Mouse (Mus musculus) intestine, embryonic 15.5 days (tissue): Measurements from ENCODE around the gene St6galnac6. TPM values are rescaled to one million over a fixed set of nuclear protein-coding genes. Genes with fewer than 3 reads are reported as not detected.

Experiments
- ATAC-seq: fragments of 200-750 bp; cut with Nextera tagmentation; 2 replicates; pipeline ENCODE4 v1.8.0; 2017; ENCODE audit warnings: moderate TSS enrichment, moderate library complexity
- H3K27ac ChIP-seq: fragments of 300-500 bp; sonication (generic); 2 replicates; pipeline ENCODE4 v1.5.1; 2015; ENCODE audit warnings: mild to moderate bottlenecking, inconsistent platforms
- H3K27me3 ChIP-seq: fragments of 300-500 bp; sonication (generic); replicated peaks from 2 replicates; pipeline ENCODE4 v1.6.1; 2015; ENCODE audit warnings: inconsistent platforms
- H3K36me3 ChIP-seq: fragments of 300-500 bp; sonication (generic); 2 replicates; pipeline ENCODE4 v1.6.1; 2015; ENCODE audit warnings: inconsistent platforms
- H3K4me1 ChIP-seq: fragments of 300-500 bp; sonication (generic); replicated peaks from 2 replicates; pipeline ENCODE4 v1.6.1; 2015; ENCODE audit warnings: inconsistent platforms
- H3K4me2 ChIP-seq: fragments of 300-500 bp; sonication (generic); replicated peaks from 2 replicates; pipeline ENCODE4 v1.6.1; 2015; ENCODE audit warnings: mild to moderate bottlenecking, inconsistent platforms
- H3K4me3 ChIP-seq: fragments of 300-500 bp; sonication (generic); replicated peaks from 2 replicates; pipeline ENCODE4 v1.5.1; 2015; ENCODE audit warnings: inconsistent platforms
- H3K9ac ChIP-seq: fragments of 300-500 bp; sonication (generic); 2 replicates; pipeline ENCODE4 v1.6.1; 2015; ENCODE audit warnings: inconsistent platforms
- H3K9me3 ChIP-seq: fragments of 300-500 bp; sonication (generic); 2 replicates; pipeline ENCODE4 v1.6.1; 2016; ENCODE audit warnings: inconsistent platforms
- WGBS: fragments of 180-500 bp; shearing (Covaris S2); methylation state at CpG from one replicate; pipeline ENCODE4 v1.1.7; 2015; 5-methylcytosine and 5-hydroxymethylcytosine counted together
- polyA plus RNA-seq: library from polyadenylated mRNA; unstranded; fragments of >200 nt; fragmentation: Nextera tagmentation; extraction: Ambion mirVana; gene quantifications from 2 replicates; pipeline ENCODE4 v1.2.1, GENCODE M21; 2015

Gene St6galnac6
- polyA plus RNA-seq, 1 experiment from 2014 or later, result 14.0 TPM

DNA sequence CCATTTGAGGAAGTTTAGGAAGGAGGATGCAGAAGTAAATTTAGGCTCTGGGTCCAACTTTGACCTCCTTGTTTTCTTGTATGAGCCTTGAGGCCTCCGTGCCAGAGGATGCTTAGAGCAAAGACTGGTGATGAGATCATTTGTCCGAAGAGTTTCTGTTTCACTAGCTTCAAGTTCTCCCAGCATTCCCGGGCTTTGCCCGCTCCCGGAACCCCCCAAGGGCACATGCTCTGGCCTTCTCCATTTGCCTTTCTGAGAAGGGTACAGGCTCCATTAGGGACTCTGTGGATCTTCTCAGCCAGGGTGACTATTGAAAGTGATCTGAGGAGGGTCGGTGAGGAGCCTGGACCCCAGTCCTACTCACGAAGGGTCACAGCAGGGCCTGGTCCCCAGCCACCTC lies 47.9 kb downstream of the St6galnac6 start:
- H3K4me2 ChIP-seq, result peak overlapping the region; percentile 58
- peak overlapping the region; percentile 43 for H3K4me3 ChIP-seq
- ATAC-seq, result no peak
- H3K27ac ChIP-seq, result no peak overlapping the region
- H3K27me3 ChIP-seq, result no peaks in the 10 kb centered on the region
- WGBS, result 80% methylated on average over 7 of the region's 7 CpGs
- H3K36me3 ChIP-seq, result no peaks in the 10 kb centered on the region
- peaks cover 34% of the 10 kb centered on the region for H3K4me1 ChIP-seq
- peak overlapping the region; percentile 15; the same call in 1 of the 2 replicates for H3K9ac ChIP-seq
- H3K9me3 ChIP-seq, result no peaks in the 10 kb centered on the region

DNA sequence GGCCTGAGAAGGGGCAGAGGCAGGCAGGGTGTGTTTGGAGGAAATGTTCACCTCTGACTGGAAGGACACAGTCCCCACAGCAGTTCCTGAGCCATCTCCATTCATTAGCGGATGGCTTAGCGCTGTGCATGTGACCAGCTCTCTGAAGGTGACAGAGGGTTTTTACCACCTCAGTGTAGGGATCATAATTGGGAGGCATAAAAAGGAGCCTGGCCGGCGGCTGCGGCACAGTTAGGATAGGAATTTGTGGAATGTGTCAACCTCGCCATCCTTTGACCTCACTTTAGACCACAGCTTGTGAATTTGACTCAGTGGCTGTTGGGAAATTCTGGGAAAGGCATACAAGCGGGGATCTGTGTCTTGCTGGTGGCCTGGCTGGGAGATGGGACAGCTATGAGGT lies 54.3 kb downstream of the St6galnac6 start:
- Histone ChIP-seq H3K4me1 (peaks cover 25% of the 10 kb centered on the region), H3K4me3 (no peak overlapping the region), H3K27me3 (no peaks in the 10 kb centered on the region), H3K36me3 (no peaks in the 10 kb centered on the region), H3K27ac (no peak overlapping the region), H3K4me2 (0 out of 2 replicates have a peak overlapping the region, but pooled peaks have one; percentile 22), H3K9me3 (no peaks in the 10 kb centered on the region), H3K9ac (no peak overlapping the region)
- 42% methylated on average over 7 of the region's 7 CpGs for WGBS
- ATAC-seq, result no peak

DNA sequence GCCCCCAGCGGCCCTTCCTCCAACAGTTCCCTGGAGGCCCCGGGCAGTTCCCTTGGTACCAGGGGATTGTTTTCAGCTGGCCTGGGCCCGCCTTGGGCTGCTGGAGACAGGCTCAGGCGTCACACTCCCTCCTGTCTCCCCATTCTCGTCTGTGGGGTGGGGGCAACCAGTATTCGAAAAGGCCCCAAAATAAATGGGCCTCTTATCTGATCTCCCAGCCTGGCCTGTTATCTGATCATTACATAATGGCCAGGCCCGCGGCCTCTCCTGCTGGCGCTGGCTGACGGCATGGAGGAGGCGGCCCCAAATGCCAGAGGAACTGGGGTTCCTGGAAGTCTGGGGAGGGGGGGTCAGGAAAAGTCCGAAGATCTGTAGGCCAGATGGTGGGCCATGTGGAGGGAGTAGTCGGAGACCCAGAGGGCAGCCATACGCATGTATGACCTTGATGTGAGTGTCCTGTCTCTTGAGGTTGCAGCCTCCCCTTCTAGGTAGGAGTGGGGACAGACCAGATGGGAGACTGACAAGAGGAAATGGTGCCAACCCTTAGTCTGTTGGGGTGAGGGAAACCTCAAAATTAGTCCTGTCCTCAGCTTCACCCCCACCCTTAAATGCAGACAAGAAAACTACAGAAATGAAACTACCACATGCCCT lies 55.4 kb downstream of the St6galnac6 start:
- peak overlapping the region; percentile 74 for H3K27ac ChIP-seq
- no peaks in the 10 kb centered on the region for H3K36me3 ChIP-seq
- H3K4me3 ChIP-seq, result no peak overlapping the region
- H3K4me2 ChIP-seq, result no peak overlapping the region; the same call in 1 of the 2 replicates
- no peak; the same call in 1 of the 2 replicates for ATAC-seq
- H3K27me3 ChIP-seq, result no peaks in the 10 kb centered on the region
- no peaks in the 10 kb centered on the region for H3K9me3 ChIP-seq
- 63% methylated on average over 14 of the region's 14 CpGs for WGBS
- peaks cover 25% of the 10 kb centered on the region for H3K4me1 ChIP-seq
- no peak overlapping the region for H3K9ac ChIP-seq

DNA sequence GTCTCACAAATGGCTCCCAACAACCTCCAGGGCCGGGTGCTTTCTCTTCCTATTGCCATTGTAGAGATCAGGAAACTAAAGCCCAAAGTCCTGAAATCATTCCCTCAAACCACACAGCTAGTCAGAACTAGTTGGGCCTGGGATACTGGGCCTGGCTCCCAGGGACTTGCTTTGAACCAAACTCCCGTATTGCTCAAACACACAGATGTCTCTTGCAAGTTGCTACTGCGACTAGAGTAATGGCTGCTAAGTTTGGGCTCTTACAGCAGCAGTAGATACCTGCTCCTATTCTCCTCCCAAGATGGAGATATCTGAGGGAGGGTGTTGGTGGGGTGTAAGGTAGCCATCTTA lies 55.9 kb downstream of the St6galnac6 start:
- Histone ChIP-seq H3K4me2 (no peak overlapping the region), H3K9me3 (no peaks in the 10 kb centered on the region), H3K36me3 (no peaks in the 10 kb centered on the region), H3K4me3 (no peak overlapping the region), H3K9ac (no peak overlapping the region), H3K27me3 (no peaks in the 10 kb centered on the region), H3K27ac (peak overlapping the region; percentile 74), H3K4me1 (peaks cover 25% of the 10 kb centered on the region)
- WGBS, result 77% methylated on average over 3 of the region's 3 CpGs
- ATAC-seq, result no peak

DNA sequence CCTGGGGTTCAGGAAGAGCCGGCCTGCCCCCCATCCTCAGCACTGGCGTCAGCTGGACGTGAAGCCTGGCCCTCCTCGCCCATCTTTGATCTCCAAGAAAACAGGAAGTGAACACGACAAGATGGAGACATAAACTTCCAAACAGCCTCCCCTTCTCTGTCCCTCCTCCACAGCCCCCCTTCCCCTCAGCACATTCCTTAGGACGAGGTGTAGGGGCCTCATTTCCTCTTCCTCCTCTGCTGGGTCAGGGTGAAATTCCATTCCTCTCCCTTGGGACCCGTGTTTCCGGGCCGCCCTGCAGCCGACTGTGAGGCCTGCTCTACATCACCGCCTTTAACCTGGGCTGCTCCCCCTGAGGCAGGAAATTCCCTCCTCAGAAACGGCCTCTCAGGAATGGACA lies 56.3 kb downstream of the St6galnac6 start:
- no peaks in the 10 kb centered on the region for H3K36me3 ChIP-seq
- 36% methylated on average over 12 of the region's 12 CpGs for WGBS
- no peak overlapping the region for H3K4me3 ChIP-seq
- peaks cover 26% of the 10 kb centered on the region for H3K4me1 ChIP-seq
- H3K9me3 ChIP-seq, result no peaks in the 10 kb centered on the region
- no peaks in the 10 kb centered on the region for H3K27me3 ChIP-seq
- peak; percentile 57 for ATAC-seq
- no peak overlapping the region for H3K4me2 ChIP-seq
- H3K27ac ChIP-seq, result peak overlapping the region; percentile 74
- no peak overlapping the region for H3K9ac ChIP-seq

DNA sequence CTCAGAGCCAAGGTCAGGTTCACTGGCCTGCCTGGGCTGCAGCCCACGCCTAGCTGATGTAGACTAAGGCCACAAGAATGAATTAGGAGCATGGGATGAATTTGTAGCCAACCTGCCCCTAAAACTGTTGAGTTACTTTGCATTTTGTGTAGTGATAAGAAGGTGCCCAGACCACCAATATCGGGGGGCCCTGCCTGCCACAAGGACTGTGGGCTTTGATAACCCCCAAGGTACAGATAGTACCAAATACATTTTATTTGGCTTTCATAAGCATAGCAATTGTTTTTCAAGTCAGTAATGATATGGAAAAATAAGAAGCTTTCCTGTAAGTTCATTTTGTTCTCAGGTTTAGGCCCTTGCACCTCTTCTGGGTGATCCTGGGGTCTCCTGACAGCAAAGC lies 59.4 kb downstream of the St6galnac6 start:
- no peaks in the 10 kb centered on the region for H3K9me3 ChIP-seq
- no peak overlapping the region for H3K4me3 ChIP-seq
- no peak overlapping the region for H3K9ac ChIP-seq
- H3K4me1 ChIP-seq, result peaks cover 36% of the 10 kb centered on the region
- no peak overlapping the region for H3K27ac ChIP-seq
- H3K27me3 ChIP-seq, result no peaks in the 10 kb centered on the region
- H3K36me3 ChIP-seq, result no peaks in the 10 kb centered on the region
- 90% methylated on average over 2 of the region's 2 CpGs for whole genome bisulfite sequencing
- no peak overlapping the region for H3K4me2 ChIP-seq
- no peak for ATAC-seq

DNA sequence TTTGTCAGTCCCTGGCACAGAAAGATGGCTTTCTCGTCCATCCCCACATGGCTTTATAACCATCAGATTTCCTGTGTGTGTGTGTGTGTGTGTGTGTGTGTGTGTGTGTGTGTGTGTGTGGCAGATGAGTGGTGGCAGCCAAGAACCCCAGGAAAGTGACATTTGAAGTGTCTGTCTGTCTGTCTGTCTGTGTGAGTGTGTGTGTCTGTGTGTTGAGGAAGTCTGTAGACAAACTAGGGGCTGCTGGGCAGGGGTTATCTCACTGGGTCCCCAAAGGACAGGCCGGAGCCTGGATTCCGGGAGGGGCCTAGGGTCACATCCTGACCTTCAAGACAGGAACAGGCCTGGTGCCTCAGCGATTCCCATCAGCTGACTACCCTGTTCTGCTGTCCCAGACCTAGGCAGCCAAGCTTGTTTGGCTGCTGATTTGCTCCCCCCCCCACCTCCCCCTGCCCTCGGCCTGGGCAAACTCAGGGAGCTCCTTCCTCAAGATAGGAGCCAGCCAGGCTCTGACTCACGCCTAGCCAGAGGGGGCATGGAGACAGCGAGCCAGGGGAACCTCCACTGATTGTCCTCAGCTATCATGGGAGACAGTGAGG lies 62.1 kb downstream of the St6galnac6 start:
- H3K27me3 ChIP-seq, result no peaks in the 10 kb centered on the region
- no peaks in the 10 kb centered on the region for H3K36me3 ChIP-seq
- WGBS, result 25% methylated on average over 7 of the region's 7 CpGs
- peak; percentile 57 for ATAC-seq
- H3K4me2 ChIP-seq, result no peak overlapping the region
- H3K4me1 ChIP-seq, result peaks cover 21% of the 10 kb centered on the region
- H3K9ac ChIP-seq, result no peak overlapping the region
- H3K9me3 ChIP-seq, result no peaks in the 10 kb centered on the region
- no peak overlapping the region for H3K4me3 ChIP-seq
- peak overlapping the region; percentile 48 for H3K27ac ChIP-seq

DNA sequence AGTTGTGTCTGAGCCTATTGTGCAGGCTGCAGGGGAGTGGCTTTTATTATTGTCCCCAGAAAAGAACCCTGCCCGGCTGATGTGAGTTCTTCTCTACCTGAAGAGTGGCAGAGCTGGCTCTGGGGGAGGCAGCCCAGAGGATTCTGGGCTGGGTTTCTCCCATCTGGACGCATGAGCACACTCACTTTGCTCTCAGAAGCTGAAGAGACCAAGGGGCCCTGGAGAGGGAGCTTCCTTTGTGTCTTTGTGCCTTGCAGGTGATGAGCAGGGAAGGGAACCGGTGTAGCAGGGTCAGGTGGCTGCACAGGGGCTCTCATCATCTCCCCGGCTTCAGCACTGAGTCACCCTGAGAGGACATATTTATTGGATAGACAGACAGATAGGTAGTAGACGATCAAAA lies 62.8 kb downstream of the St6galnac6 start:
- Histone ChIP-seq H3K4me1 (peaks cover 21% of the 10 kb centered on the region), H3K4me2 (no peak overlapping the region), H3K27ac (peak overlapping the region; percentile 48), H3K4me3 (no peak overlapping the region), H3K9ac (no peak overlapping the region), H3K9me3 (no peaks in the 10 kb centered on the region), H3K27me3 (no peaks in the 10 kb centered on the region), H3K36me3 (no peaks in the 10 kb centered on the region)
- 25% methylated on average over 5 of the region's 5 CpGs for WGBS
- ATAC-seq, result peak; percentile 29; the same call in 1 of the 2 replicates

DNA sequence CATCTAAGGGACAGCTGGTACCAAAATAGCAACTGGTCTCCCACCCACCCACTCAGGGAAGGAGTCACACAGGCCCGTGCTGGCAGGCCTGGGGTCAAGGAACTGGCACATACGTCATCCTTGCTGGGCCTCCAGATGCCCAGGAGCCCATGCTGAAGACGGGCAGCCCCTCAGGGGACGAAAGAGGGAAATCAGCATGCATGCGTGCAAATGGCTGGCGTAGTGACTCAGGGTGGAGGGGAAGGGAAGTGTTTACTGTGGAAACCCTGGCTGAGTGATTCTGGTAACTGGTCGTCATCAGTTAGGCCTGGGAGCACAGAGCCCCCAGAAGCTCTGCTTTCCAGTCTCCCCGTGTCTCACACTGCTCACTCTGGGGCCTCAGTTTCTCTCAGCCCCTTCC lies 65.8 kb downstream of the St6galnac6 start:
- Histone ChIP-seq H3K4me3 (no peak overlapping the region), H3K9me3 (no peaks in the 10 kb centered on the region), H3K9ac (no peak overlapping the region), H3K4me1 (peaks cover 24% of the 10 kb centered on the region), H3K27ac (no peak overlapping the region), H3K4me2 (no peak overlapping the region), H3K27me3 (no peaks in the 10 kb centered on the region), H3K36me3 (0 out of 2 replicates have a peak, but pooled peaks cover 3% of the 10 kb centered on the region)
- 77% methylated on average over 8 of the region's 8 CpGs for WGBS
- ATAC-seq, result no peak

DNA sequence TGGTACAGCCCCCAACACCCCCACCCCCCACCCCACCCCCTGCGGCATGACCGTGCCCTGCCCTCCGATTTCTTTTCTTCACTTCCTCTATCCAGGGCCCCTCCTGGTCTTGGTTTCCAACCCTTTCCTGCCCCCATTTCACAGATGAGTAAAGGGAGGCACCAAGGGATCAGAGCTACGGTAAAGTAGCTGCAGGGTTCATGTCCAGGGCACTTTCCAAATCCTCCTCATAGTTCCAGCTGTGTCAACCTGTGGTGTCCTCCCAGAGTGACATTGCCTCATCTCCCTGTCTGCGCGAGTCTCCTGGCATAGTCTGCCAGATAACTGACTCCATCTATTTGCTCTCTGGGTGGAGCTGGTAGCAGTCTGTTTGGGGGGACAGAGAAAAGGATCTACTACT lies 66.3 kb downstream of the St6galnac6 start:
- WGBS, result 74% methylated on average over 6 of the region's 6 CpGs
- H3K4me3 ChIP-seq, result no peak overlapping the region
- ATAC-seq, result no peak

DNA sequence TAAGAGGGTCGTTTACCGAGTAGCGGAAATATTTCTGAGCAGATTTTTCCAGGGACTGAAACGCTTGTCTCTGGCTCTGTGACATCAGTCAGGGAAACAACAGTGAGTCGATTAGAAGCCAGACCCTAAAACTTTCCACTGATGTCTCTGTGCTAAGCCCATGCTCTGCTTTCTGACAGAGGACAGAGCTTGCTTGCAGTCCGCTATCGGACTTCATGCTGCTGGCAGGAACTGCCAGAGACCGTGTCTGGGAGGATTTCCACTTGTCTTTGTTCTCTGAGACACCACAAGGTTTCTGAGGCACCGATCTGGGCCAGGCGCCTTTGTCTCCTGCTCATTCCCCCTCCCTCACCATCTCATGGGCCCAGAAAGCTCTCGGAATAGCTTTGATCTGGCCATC lies 68.3 kb downstream of the St6galnac6 start:
- Histone ChIP-seq H3K4me1 (peaks cover 7% of the 10 kb centered on the region), H3K4me2 (no peak overlapping the region), H3K36me3 (0 out of 2 replicates have a peak, but pooled peaks cover 3% of the 10 kb centered on the region), H3K9ac (no peak overlapping the region), H3K4me3 (no peak overlapping the region), H3K27ac (peak overlapping the region; percentile 18; the same call in 1 of the 2 replicates), H3K27me3 (no peaks in the 10 kb centered on the region), H3K9me3 (no peaks in the 10 kb centered on the region)
- no peak for ATAC-seq
- WGBS, result 38% methylated on average over 11 of the region's 11 CpGs

More for the DNA sequence above, 66.3 kb downstream of the St6galnac6 start:
- peaks cover 23% of the 10 kb centered on the region for H3K4me1 ChIP-seq
- H3K9me3 ChIP-seq, result no peaks in the 10 kb centered on the region
- H3K27ac ChIP-seq, result no peak overlapping the region
- H3K9ac ChIP-seq, result no peak overlapping the region
- H3K27me3 ChIP-seq, result no peaks in the 10 kb centered on the region
- H3K36me3 ChIP-seq, result 0 out of 2 replicates have a peak, but pooled peaks cover 3% of the 10 kb centered on the region
- no peak overlapping the region for H3K4me2 ChIP-seq

DNA sequence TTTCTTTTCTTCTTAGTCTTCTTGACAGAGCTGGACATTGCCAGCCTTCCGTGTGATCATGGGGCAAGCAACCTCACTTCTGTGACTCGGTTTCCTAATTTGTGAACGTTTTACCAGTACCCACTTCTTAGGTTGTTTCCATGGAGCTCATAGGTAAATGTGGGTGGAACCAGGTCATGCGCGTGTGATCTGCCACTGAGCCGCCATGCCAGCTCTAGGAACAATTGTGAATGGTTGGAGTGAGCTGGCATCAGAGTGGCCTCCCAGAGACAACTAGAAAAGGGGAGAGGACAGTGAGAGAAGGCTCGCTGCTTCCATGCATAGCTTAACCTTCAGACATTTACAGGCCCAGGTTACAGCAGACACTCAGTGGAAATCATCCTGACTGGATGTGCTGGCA lies 68.7 kb downstream of the St6galnac6 start:
- no peaks in the 10 kb centered on the region for H3K9me3 ChIP-seq
- peaks cover 7% of the 10 kb centered on the region for H3K4me1 ChIP-seq
- H3K4me3 ChIP-seq, result no peak overlapping the region
- H3K36me3 ChIP-seq, result 0 out of 2 replicates have a peak, but pooled peaks cover 3% of the 10 kb centered on the region
- H3K4me2 ChIP-seq, result no peak overlapping the region
- H3K9ac ChIP-seq, result no peak overlapping the region
- 87% methylated on average over 7 of the region's 7 CpGs for WGBS
- no peak for ATAC-seq
- no peaks in the 10 kb centered on the region for H3K27me3 ChIP-seq
- peak overlapping the region; percentile 18; the same call in 1 of the 2 replicates for H3K27ac ChIP-seq

DNA sequence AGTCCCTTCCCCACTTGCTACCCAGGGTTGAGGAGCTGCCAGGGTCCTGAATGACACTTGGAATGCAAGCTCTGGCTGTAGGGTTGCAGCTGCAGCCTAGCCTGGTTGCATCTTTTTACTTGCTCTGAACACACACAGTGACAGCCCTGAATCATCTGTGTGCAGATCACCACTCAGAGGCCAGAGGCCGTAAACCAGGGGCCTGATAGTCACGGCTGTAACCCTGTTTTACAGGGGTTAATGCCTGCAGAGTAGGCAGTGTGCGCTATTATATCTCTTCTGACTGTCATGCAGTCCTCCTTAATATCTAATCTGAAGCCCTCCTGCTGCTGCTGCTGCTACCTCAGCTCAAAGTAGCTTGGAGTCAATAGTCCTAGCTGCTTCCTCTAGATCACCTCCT lies 70.4 kb downstream of the St6galnac6 start:
- no peak for ATAC-seq
- H3K4me2 ChIP-seq, result no peak overlapping the region
- H3K9ac ChIP-seq, result no peak overlapping the region
- H3K9me3 ChIP-seq, result no peaks in the 10 kb centered on the region
- no peak overlapping the region for H3K27ac ChIP-seq
- H3K36me3 ChIP-seq, result 0 out of 2 replicates have a peak, but pooled peaks cover 3% of the 10 kb centered on the region
- peaks cover 7% of the 10 kb centered on the region for H3K4me1 ChIP-seq
- WGBS, result 45% methylated on average over 3 of the region's 3 CpGs
- no peak overlapping the region for H3K4me3 ChIP-seq
- no peaks in the 10 kb centered on the region for H3K27me3 ChIP-seq
